Mouse (Mus musculus) MEL (cell line): ENCODE data around the gene Armc6. TPM values are rescaled to one million over a fixed set of nuclear protein-coding genes. Genes with fewer than 3 reads are reported as not detected.
A peak's percentile ranks its signal among the peaks of the same experiment; 100 is the strongest.

Experiments used
- DNase-seq: peaks from one replicate; pipeline ENCODE4 v3.0.0; 2011; ENCODE audit warnings: low read depth, low spot score
- H3K27ac ChIP-seq: 2 replicates; pipeline ENCODE4 v1.5.1; 2012; ENCODE audit warnings: low read depth, mild to moderate bottlenecking, control low read depth, low read length, moderate library complexity; ENCODE audit not compliant: control insufficient read depth
- H3K27me3 ChIP-seq, 2 experiments: fragments of 150-350 bp in 1 of 2; sonication (generic) in 1 of 2; 2 replicates each; pipeline ENCODE4 v1.6.1; 2012; ENCODE audit warnings: low read length in 2 of 2, mild to moderate bottlenecking in 2 of 2, improper control_type of control experiment in 1 of 2, moderate library complexity in 1 of 2; ENCODE audit not compliant: insufficient read depth in 2 of 2, control insufficient read depth in 1 of 2
- H3K36me3 ChIP-seq, 2 experiments: 2 replicates each; pipeline ENCODE4 v1.6.1; 2012 to 2014; ENCODE audit warnings: low read length in 2 of 2, improper control_type of control experiment in 1 of 2, inconsistent platforms in 1 of 2, mild to moderate bottlenecking in 1 of 2; ENCODE audit not compliant: insufficient read depth in 2 of 2, control insufficient read depth in 1 of 2
- H3K4me1 ChIP-seq, 2 experiments: fragments of 150-350 bp in 1 of 2; sonication (generic) in 1 of 2; 2 replicates each; pipeline ENCODE4 v1.6.1; 2012; ENCODE audit warnings: low read length in 2 of 2, improper control_type of control experiment in 1 of 2, mild to moderate bottlenecking in 1 of 2; ENCODE audit not compliant: insufficient read depth in 2 of 2, control insufficient read depth in 1 of 2
- H3K4me3 ChIP-seq, 2 experiments: fragments of 150-350 bp in 1 of 2; sonication (generic) in 1 of 2; 2 replicates each; pipeline ENCODE4 v1.5.1; 2012; ENCODE audit warnings: low read depth in 2 of 2, low read length in 2 of 2, mild to moderate bottlenecking in 2 of 2, moderate library complexity in 2 of 2, control low read depth in 1 of 2, improper control_type of control experiment in 1 of 2; ENCODE audit not compliant: control insufficient read depth in 1 of 2, insufficient read depth in 1 of 2
- H3K79me2 ChIP-seq: 2 replicates; pipeline ENCODE4 v1.6.1; 2012; ENCODE audit warnings: mild to moderate bottlenecking, low read length, moderate library complexity; ENCODE audit not compliant: control insufficient read depth, poor library complexity, insufficient read depth
- H3K9ac ChIP-seq: 2 replicates; pipeline ENCODE4 v1.6.1; 2012; ENCODE audit warnings: low read depth, mild to moderate bottlenecking, control low read depth, low read length, moderate library complexity; ENCODE audit not compliant: control insufficient read depth, poor library complexity, severe bottlenecking
- H3K9me3 ChIP-seq: fragments of 150-350 bp; sonication (generic); replicated peaks from 2 replicates; pipeline ENCODE4 v1.6.1; 2012; ENCODE audit warnings: mild to moderate bottlenecking, low read length, improper control_type of control experiment, moderate library complexity; ENCODE audit not compliant: insufficient read depth
- CHD1 ChIP-seq: IDR thresholded peaks from 2 replicates; pipeline ENCODE4 v1.6.1; 2012; ENCODE audit warnings: low read depth, mild to moderate bottlenecking, inconsistent platforms, low read length, improper control_type of control experiment
- CHD2 ChIP-seq: IDR thresholded peaks from 2 replicates; pipeline ENCODE4 v1.6.1; 2011; ENCODE audit warnings: low read length, improper control_type of control experiment
- CTCF ChIP-seq, 3 experiments: IDR thresholded peaks in 2 of 3; conservative IDR thresholded peaks in 1 of 3; 2 replicates each; pipeline ENCODE4 v1.5.1; 2011 to 2012; ENCODE audit warnings: low read length in 3 of 3, low read depth in 2 of 3, mild to moderate bottlenecking in 2 of 3, improper control_type of control experiment in 1 of 3, inconsistent platforms in 1 of 3, mixed read lengths in 1 of 3, moderate library complexity in 1 of 3; ENCODE audit not compliant: control insufficient read depth in 1 of 3, insufficient read depth in 1 of 3, poor library complexity in 1 of 3, severe bottlenecking in 1 of 3
- ELF1 ChIP-seq: IDR thresholded peaks from 2 replicates; pipeline ENCODE4 v1.6.1; 2014; ENCODE audit warnings: low read depth, mild to moderate bottlenecking, inconsistent platforms, low read length, improper control_type of control experiment, moderate library complexity
- ETS1 ChIP-seq: IDR thresholded peaks from 2 replicates; pipeline ENCODE4 v1.6.1; 2012; ENCODE audit warnings: low read depth, mild to moderate bottlenecking, inconsistent platforms, low read length, improper control_type of control experiment, moderate library complexity
- GABPA ChIP-seq: IDR thresholded peaks from 2 replicates; pipeline ENCODE4 v1.6.1; 2012; ENCODE audit warnings: low read depth, mild to moderate bottlenecking, inconsistent platforms, low read length, improper control_type of control experiment, moderate library complexity
- GATA1 ChIP-seq: IDR thresholded peaks from 2 replicates; pipeline ENCODE4 v1.6.1; 2011; ENCODE audit warnings: low read depth, low read length, improper control_type of control experiment
- HCFC1 ChIP-seq: IDR thresholded peaks from 2 replicates; pipeline ENCODE4 v1.6.1; 2012; ENCODE audit warnings: low read depth, mild to moderate bottlenecking, inconsistent platforms, low read length, improper control_type of control experiment, moderate library complexity
- MAFK ChIP-seq: IDR thresholded peaks from 2 replicates; pipeline ENCODE4 v1.6.1; 2011; ENCODE audit warnings: low read depth, mild to moderate bottlenecking, low read length, improper control_type of control experiment, borderline replicate concordance
- MYC ChIP-seq: IDR thresholded peaks from 2 replicates; pipeline ENCODE4 v1.6.1; 2011; ENCODE audit warnings: low read depth, mild to moderate bottlenecking, low read length, improper control_type of control experiment, moderate library complexity
- SIN3A ChIP-seq: IDR thresholded peaks from 2 replicates; pipeline ENCODE4 v1.6.1; 2012; ENCODE audit warnings: low read length, improper control_type of control experiment, inconsistent platforms
- USF2 ChIP-seq, 2 experiments: IDR thresholded peaks; 2 replicates each; pipeline ENCODE4 v1.6.1; 2011 to 2012; ENCODE audit warnings: improper control_type of control experiment in 2 of 2, low read length in 2 of 2, borderline replicate concordance in 1 of 2, inconsistent platforms in 1 of 2, low read depth in 1 of 2, mild to moderate bottlenecking in 1 of 2; ENCODE audit not compliant: insufficient read depth in 1 of 2
- polyA plus RNA-seq, 2 experiments: library from polyadenylated mRNA; stranded (reverse) in 1 of 2; unstranded in 1 of 2; fragments of >175 nt in 1 of 2; fragments of >200 nt in 1 of 2; gene quantifications; 2 replicates each; pipeline versions ENCODE4 v1.2.1 to v1.2.4; 2012; ENCODE audit warnings: low replicate concordance in 2 of 2, low read depth in 1 of 2; ENCODE audit not compliant: insufficient read length in 2 of 2, insufficient read depth in 1 of 2, missing spikeins in 1 of 2
- total RNA-seq: library from RNA; depleted of rRNA; stranded (reverse); fragments of 300-350 nt; gene quantifications from 2 replicates; pipeline ENCODE4 v1.2.3, GENCODE M21; 2012

The Armc6 gene
- total and polyA plus RNA-seq, 3 experiments, result 39.5 to 63.9 TPM; not detected in 1

DNA sequence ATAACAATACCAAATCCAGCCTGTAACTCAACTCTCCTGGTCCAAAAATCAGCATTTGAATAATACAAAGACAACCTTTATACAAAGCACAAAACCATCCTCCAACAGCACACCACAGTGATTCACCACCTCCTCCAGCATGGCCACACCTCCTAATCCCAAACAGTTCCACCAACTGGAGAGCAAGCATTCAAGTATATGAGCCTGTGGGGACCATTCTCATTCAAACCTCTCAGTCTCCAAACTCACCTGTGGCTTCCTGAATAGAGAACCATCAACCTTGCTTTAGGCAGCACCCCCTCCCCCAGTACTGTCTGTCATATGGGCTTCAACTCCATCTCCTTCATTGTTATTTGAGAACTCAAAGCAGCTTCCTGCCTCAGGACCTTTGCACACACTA is 40.1 kb upstream of the Armc6 start:
- H3K4me3 ChIP-seq, result no peak overlapping the region
- H3K79me2 ChIP-seq, result no peaks in the 10 kb centered on the region
- H3K27ac ChIP-seq, result no peak overlapping the region
- no peak for DNase-seq
- peaks cover 7 to 22% of the 10 kb centered on the region in 2 experiments; a peak in 3 of 4 replicates for H3K4me1 ChIP-seq
- no peaks in the 10 kb centered on the region for H3K27me3 ChIP-seq
- H3K9ac ChIP-seq, result no peak overlapping the region
- H3K9me3 ChIP-seq, result no peaks in the 10 kb centered on the region
- H3K36me3 ChIP-seq, result no peaks in the 10 kb centered on the region; a peak in 1 of 4 replicates
- TF ChIP-seq USF2 (IDR thresholded peaks at IDR 0.05; ENCODE audit: borderline replicate concordance in 1 of 2, insufficient read depth in 1 of 2, low read depth in 1 of 2, low read length in 2 of 2) (no peak), GATA1 (no peak), CHD2 (no peak)

DNA sequence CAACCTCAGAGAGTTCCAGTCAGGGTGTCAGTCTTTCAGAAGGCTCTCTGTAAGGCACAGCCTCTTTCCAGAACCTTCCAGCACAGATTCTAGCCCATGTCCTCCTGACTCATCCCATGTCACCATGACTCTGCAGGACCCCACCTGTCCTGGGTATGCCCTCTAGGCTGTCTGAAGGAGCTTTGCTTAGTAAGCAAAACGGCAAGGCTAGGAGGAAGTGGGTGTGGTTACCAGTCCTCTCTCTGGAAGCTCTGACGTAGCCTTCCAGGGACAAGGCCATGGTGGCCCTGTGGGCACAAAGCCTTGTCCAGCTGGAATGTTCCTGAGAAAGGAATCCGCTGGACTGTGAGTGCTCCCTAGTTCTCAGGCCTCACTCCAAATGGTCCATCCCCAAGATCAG is 38.7 kb upstream of the Armc6 start:
- DNase-seq, result peak; percentile 69
- Histone ChIP-seq H3K9ac (no peak overlapping the region), H3K9me3 (no peaks in the 10 kb centered on the region), H3K4me3 (peak overlapping the region in 1 of 2 experiments; percentile 19; a peak in 1 of 4 replicates), H3K27me3 (no peaks in the 10 kb centered on the region), H3K4me1 (peaks cover 8 to 29% of the 10 kb centered on the region in 2 experiments), H3K27ac (no peak overlapping the region), H3K36me3 (peaks cover 0 to 3% of the 10 kb centered on the region in 2 experiments; a peak in 2 of 4 replicates)
- TF ChIP-seq CHD2, result no peak
- peak; percentile 39; the same call in 1 of the 2 replicates for TF ChIP-seq ELF1
- no peak for TF ChIP-seq CTCF (IDR thresholded peaks at IDR 0.05 in 2 of 3, conservative IDR thresholded peaks at IDR 0.05 in 1 of 3; ENCODE audit: control insufficient read depth in 1 of 3, insufficient read depth in 1 of 3, low read depth in 2 of 3, low read length in 3 of 3, poor library complexity in 1 of 3, severe bottlenecking in 1 of 3)
- TF ChIP-seq MYC, result no peak
- TF ChIP-seq MAFK, result peak; percentile 92
- TF ChIP-seq GABPA, result no peak
- TF ChIP-seq ETS1, result peak; percentile 49; the same call in 1 of the 2 replicates
- 0 out of 2 replicates have a peak, but pooled peaks have one; percentile 31 for TF ChIP-seq SIN3A
- 0 out of 2 replicates have a peak, but pooled peaks have one; percentile 19 for TF ChIP-seq HCFC1
- no peak for TF ChIP-seq CHD1
- TF ChIP-seq USF2 (IDR thresholded peaks at IDR 0.05; ENCODE audit: borderline replicate concordance in 1 of 2, insufficient read depth in 1 of 2, low read depth in 1 of 2, low read length in 2 of 2), result no peak
- TF ChIP-seq, all 39 proteins: peak for 5
- no peaks in the 10 kb centered on the region for H3K79me2 ChIP-seq
